Mouse (Mus musculus) intestine, embryonic 14.5 days (tissue): ENCODE measurements around the gene Ccdc121. TPM values are rescaled to one million over a fixed set of nuclear protein-coding genes. Genes with fewer than 3 reads are reported as not detected.

Source experiments
- ATAC-seq: fragments of 200-750 bp; cut with Nextera tagmentation; replicated peaks from 2 replicates; pipeline ENCODE4 v1.8.0; 2017; ENCODE audit warnings: low read depth, moderate number of reproducible peaks, moderate TSS enrichment, moderate library complexity; ENCODE audit not compliant: low FRiP score, low TSS enrichment
- DNase-seq: peaks from one replicate; pipeline ENCODE4 v3.0.0-alpha.2; 2018; ENCODE audit warnings: low spot score
- H3K27ac ChIP-seq: fragments of 300-500 bp; sonication (generic); 2 replicates; pipeline ENCODE4 v1.5.1; 2014; ENCODE audit warnings: low read depth, mild to moderate bottlenecking, control low read depth
- H3K27me3 ChIP-seq: fragments of 300-500 bp; sonication (generic); replicated peaks from 2 replicates; pipeline ENCODE4 v1.6.1; 2014; ENCODE audit warnings: low read length, control low read depth; ENCODE audit not compliant: control insufficient read depth, insufficient read depth
- H3K36me3 ChIP-seq: fragments of 300-500 bp; sonication (generic); 2 replicates; pipeline ENCODE4 v1.6.1; 2014; ENCODE audit warnings: low read length, control low read depth; ENCODE audit not compliant: control insufficient read depth, insufficient read depth
- H3K4me1 ChIP-seq: fragments of 300-500 bp; sonication (generic); replicated peaks from 2 replicates; pipeline ENCODE4 v1.6.1; 2014; ENCODE audit warnings: low read length, control low read depth, mixed read lengths; ENCODE audit not compliant: control insufficient read depth, insufficient read depth
- H3K4me2 ChIP-seq: fragments of 300-500 bp; sonication (generic); 2 replicates; pipeline ENCODE4 v1.6.1; 2014; ENCODE audit warnings: low read length
- H3K4me3 ChIP-seq: fragments of 300-500 bp; sonication (generic); 2 replicates; pipeline ENCODE4 v1.5.1; 2014; ENCODE audit warnings: low read depth, low read length, control low read depth, mixed read lengths
- H3K9ac ChIP-seq: fragments of 300-500 bp; sonication (generic); 2 replicates; pipeline ENCODE4 v1.6.1; 2014; ENCODE audit warnings: mild to moderate bottlenecking, low read length
- H3K9me3 ChIP-seq: fragments of 300-500 bp; sonication (generic); 2 replicates; pipeline ENCODE4 v1.6.1; 2016; ENCODE audit warnings: low read length, control low read depth; ENCODE audit not compliant: control insufficient read depth
- WGBS: fragments of 180-500 bp; shearing (Covaris S2); extraction: QIAGEN DNeasy Blood & Tissue Kit; methylation state at CpG from one replicate; pipeline ENCODE4 v1.1.7; 2014; 5-methylcytosine and 5-hydroxymethylcytosine counted together
- polyA plus RNA-seq: library from polyadenylated mRNA; unstranded; fragments of >200 nt; fragmentation: Nextera tagmentation; extraction: Ambion mirVana; gene quantifications from 2 replicates; pipeline ENCODE4 v1.2.1, GENCODE M21; 2014

Gene Ccdc121
- polyA plus RNA-seq, 1 experiment from 2014 or later: not detected

DNA sequence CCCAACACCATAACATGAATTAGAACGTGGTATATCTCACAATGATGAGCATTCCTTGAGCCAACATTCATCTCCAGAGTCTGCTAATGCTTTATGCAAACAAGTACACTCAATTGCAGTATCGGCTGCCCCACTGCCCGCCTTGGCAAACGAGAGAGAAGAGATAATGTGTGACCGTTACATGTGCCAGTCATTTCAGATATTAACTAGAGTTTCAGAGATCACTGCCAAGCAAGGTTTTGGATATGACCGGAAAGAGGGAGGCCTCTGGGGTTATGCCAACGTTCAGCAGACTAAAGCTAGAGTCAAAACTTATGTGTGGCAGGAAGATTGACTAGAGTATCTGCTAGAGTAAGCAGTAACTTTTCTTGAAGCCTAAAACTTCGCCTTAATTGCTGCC is 35.1 kb downstream of the Ccdc121 start:
- Histone ChIP-seq H3K27me3 (no peaks in the 10 kb centered on the region), H3K36me3 (no peaks in the 10 kb centered on the region), H3K4me2 (no peak overlapping the region), H3K9me3 (peaks cover 7% of the 10 kb centered on the region), H3K4me3 (no peak overlapping the region), H3K4me1 (no peaks in the 10 kb centered on the region), H3K9ac (no peak overlapping the region), H3K27ac (no peak overlapping the region)
- WGBS: 65% methylated on average over 8 of the region's 8 CpGs
- ATAC-seq (no peak), DNase-seq (no peak)

GRCm38 (mm10) chr1:181469415-181469814 is 41.8 kb downstream of the Ccdc121 start:
- Histone ChIP-seq H3K4me1 (0 out of 2 replicates have a peak, but pooled peaks cover 6% of the 10 kb centered on the region), H3K27ac (no peak overlapping the region), H3K4me3 (no peak overlapping the region), H3K27me3 (no peaks in the 10 kb centered on the region), H3K4me2 (no peak overlapping the region), H3K9me3 (peaks cover 8% of the 10 kb centered on the region), H3K36me3 (no peaks in the 10 kb centered on the region), H3K9ac (no peak overlapping the region)
- ATAC-seq (no peak), DNase-seq (no peak)
- WGBS: 56% methylated on average over 8 of the region's 8 CpGs

- ATAC-seq: no peak
- H3K9ac ChIP-seq: no peak overlapping the region
- no peaks in the 10 kb centered on the region for H3K36me3 ChIP-seq
- no peak overlapping the region for H3K4me3 ChIP-seq
- WGBS: 93% methylated on average over 6 of the region's 6 CpGs
- no peak for DNase-seq
- 0 out of 2 replicates have a peak, but pooled peaks cover 6% of the 10 kb centered on the region for H3K4me1 ChIP-seq
- peaks cover 8% of the 10 kb centered on the region for H3K9me3 ChIP-seq
- no peak overlapping the region for H3K4me2 ChIP-seq
- no peak overlapping the region for H3K27ac ChIP-seq
- no peaks in the 10 kb centered on the region for H3K27me3 ChIP-seq
Measured at GRCm38 (mm10) chr1:181467321-181467670, 44.0 kb downstream of the Ccdc121 start.

DNA sequence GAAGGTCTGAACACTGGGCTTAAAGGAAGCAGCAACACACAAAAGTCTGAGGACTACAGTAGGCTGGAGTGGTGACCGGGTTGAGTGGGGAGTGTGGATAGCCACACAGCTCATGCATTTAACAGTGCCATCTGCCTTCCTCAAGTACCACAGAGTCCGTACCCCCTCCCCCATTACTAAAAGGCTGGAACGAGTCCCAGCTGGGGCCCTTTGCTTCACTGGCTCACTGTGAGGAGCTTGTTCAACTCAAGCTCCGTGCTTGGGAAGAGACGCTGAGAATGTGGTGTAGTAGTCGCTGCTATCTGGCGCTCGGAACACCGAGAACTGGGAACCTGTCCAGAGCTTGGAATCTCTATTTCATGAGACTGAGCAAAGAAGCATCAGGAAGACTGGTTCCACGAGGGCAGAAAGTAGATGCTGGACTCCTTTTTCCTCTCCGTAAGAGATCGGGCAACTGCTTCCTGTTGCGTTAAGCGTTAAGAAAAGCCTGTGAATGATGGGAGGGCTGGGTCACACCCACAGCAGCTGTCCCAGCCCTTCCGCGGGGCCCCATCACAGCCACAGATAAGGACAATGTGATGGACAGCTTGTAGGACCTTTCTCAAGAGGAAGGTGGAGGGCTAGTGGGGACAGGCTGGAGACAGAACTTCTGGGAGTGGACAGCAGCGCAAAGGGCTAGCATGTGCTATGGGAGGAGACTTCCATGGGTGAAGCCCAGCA is 44.5 kb downstream of the Ccdc121 start:
- Histone ChIP-seq H3K36me3 (no peaks in the 10 kb centered on the region), H3K4me3 (no peak overlapping the region), H3K9ac (no peak overlapping the region), H3K27me3 (no peaks in the 10 kb centered on the region), H3K4me2 (no peak overlapping the region), H3K9me3 (peaks cover 7% of the 10 kb centered on the region), H3K27ac (no peak overlapping the region), H3K4me1 (0 out of 2 replicates have a peak, but pooled peaks cover 6% of the 10 kb centered on the region)
- 70% methylated on average over 17 of the region's 17 CpGs for WGBS
- ATAC-seq (no peak), DNase-seq (no peak)

DNA sequence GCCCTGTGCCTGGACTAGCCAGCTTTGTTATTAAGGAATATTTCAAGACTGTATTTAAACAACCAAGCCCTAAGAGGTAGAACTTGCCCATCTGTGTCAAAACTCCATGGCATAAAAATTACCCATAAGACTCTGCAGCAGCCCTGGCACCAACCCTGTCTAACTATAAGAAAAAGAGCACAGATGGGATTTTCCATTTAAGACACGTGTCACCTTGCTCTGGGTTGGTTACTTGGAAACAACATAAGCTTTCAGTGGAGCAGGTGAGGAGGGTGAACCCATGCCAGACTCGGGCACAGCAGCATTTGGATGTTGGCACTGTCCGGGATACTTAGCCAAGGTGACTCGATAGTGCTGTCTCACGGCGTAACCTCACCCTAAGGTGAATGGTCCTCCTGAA is 45.2 kb downstream of the Ccdc121 start:
- 92% methylated on average over 6 of the region's 6 CpGs for WGBS
- H3K9me3 ChIP-seq: no peaks in the 10 kb centered on the region; the same call in 1 of the 2 replicates
- H3K9ac ChIP-seq: no peak overlapping the region
- H3K27me3 ChIP-seq: no peaks in the 10 kb centered on the region
- H3K27ac ChIP-seq: no peak overlapping the region
- no peaks in the 10 kb centered on the region for H3K36me3 ChIP-seq
- DNase-seq (no peak), ATAC-seq (no peak)
- 0 out of 2 replicates have a peak, but pooled peaks cover 6% of the 10 kb centered on the region for H3K4me1 ChIP-seq
- no peak overlapping the region for H3K4me3 ChIP-seq
- H3K4me2 ChIP-seq: no peak overlapping the region

DNA sequence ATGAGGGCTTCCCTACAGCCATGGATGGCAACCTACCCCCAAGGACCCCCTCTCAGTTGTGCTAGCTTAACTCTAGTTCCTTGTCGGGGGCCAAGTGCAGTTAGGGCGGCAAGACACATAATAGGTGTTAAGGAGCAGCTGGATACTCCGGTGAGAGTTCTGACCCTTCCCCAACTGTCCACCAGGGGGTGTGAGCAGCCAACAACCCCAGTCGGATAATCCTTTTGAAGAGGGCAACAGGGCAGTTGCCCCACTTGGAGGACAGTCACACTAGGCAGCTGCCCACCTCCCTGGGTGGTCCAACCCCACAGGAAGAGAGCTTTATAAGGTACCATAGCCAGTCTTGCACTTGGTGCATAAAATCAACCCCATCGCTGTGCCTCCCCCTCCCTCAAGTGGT is 46.2 kb downstream of the Ccdc121 start:
- Histone ChIP-seq H3K9me3 (no peaks in the 10 kb centered on the region), H3K27ac (no peak overlapping the region), H3K4me3 (no peak overlapping the region), H3K9ac (no peak overlapping the region), H3K27me3 (no peaks in the 10 kb centered on the region), H3K36me3 (no peaks in the 10 kb centered on the region), H3K4me1 (0 out of 2 replicates have a peak, but pooled peaks cover 6% of the 10 kb centered on the region), H3K4me2 (no peak overlapping the region)
- 43% methylated on average over 5 of the region's 5 CpGs for WGBS
- ATAC-seq: no peak
- peak; percentile 66 for DNase-seq

DNA sequence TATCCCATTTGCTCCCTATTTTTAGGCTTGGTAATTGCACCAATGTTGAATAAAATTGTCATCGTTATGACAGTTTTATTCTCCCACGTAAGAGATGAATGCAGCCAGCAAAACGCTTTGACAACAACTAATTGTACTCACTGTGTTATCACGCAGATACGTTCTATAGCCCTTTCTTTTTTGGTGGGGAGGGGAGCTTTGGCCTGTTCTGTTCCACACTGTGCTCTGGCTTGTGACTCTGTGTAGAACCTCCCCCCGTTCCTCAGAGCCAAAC is 48.4 kb downstream of the Ccdc121 start:
- Histone ChIP-seq H3K36me3 (no peaks in the 10 kb centered on the region), H3K27me3 (no peaks in the 10 kb centered on the region), H3K4me1 (0 out of 2 replicates have a peak, but pooled peaks cover 6% of the 10 kb centered on the region), H3K9me3 (no peaks in the 10 kb centered on the region), H3K9ac (no peak overlapping the region), H3K4me2 (no peak overlapping the region), H3K4me3 (no peak overlapping the region), H3K27ac (no peak overlapping the region)
- ATAC-seq (no peak), DNase-seq (no peak)
- 78% methylated on average over 6 of the region's 6 CpGs for WGBS

DNA sequence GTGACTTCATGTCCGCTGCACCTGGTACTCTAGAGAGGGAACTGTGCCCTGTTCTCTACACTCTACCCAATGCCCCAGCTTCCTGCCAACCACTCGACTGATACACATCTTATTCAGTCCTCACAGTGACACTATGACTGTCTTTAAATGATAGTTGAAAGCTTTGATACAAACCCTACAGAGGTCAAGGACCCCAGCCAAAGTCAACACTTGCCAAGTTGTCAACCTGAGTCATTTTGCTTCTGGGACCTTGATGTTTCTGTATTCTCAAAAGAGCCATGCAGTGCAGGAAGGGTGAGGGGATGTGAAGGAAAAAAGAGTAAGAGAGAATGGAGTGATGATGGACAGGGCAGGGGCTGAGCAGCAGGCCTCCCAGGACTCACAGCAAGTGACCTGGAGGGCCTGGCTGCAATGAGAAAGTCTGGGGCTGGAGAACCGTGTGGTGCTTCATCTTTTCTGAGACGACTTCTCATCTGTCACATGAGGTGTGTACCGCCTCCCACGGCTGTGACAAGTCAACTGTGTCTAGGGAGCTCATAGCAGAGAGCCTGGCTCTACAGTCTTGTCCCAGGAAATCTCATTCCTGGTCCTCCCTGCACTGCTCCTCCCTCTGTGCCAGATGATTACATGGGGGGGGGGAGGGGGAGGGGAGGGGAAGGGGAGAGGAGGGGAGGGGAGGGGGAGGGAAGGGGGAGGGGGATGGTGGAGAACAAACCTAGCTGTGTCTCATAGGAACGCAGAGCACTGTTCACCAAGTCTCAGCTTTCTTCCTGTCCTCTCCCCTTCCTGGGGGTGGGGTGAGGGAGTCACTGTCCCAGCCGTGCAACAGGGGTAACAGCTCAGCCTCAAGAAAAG is 49.0 kb downstream of the Ccdc121 start:
- ATAC-seq: no peak
- no peak overlapping the region for H3K4me2 ChIP-seq
- H3K4me3 ChIP-seq: no peak overlapping the region
- no peak overlapping the region for H3K9ac ChIP-seq
- no peaks in the 10 kb centered on the region for H3K9me3 ChIP-seq
- WGBS: 47% methylated on average over 8 of the region's 8 CpGs
- no peaks in the 10 kb centered on the region for H3K27me3 ChIP-seq
- no peak overlapping the region for H3K27ac ChIP-seq
- 0 out of 2 replicates have a peak, but pooled peaks cover 6% of the 10 kb centered on the region for H3K4me1 ChIP-seq
- H3K36me3 ChIP-seq: no peaks in the 10 kb centered on the region
- DNase-seq: no peak
